Mouse (Mus musculus) heart, embryonic 10.5 days (tissue): ENCODE data around the gene Trpv5. TPM values are rescaled to one million over a fixed set of nuclear protein-coding genes. Genes with fewer than 3 reads are reported as not detected.

ENCODE experiments used
- DNase-seq: peaks from one replicate; pipeline ENCODE4 v3.0.0-alpha.2; 2017; ENCODE audit warnings: low spot score
- H3K27ac ChIP-seq: fragments of 300-500 bp; sonication (generic); 2 replicates; pipeline ENCODE4 v1.5.1; 2016; ENCODE audit warnings: mild to moderate bottlenecking
- H3K27me3 ChIP-seq: fragments of 300-500 bp; sonication (generic); 2 replicates; pipeline ENCODE4 v1.6.1; 2016; ENCODE audit warnings: mild to moderate bottlenecking; ENCODE audit not compliant: poor library complexity, insufficient read depth, severe bottlenecking
- H3K36me3 ChIP-seq: fragments of 300-500 bp; sonication (generic); 2 replicates; pipeline ENCODE4 v1.6.1; 2016; ENCODE audit warnings: mild to moderate bottlenecking, moderate library complexity
- H3K4me1 ChIP-seq: fragments of 300-500 bp; sonication (generic); 2 replicates; pipeline ENCODE4 v1.6.1; 2016; ENCODE audit warnings: mild to moderate bottlenecking
- H3K4me3 ChIP-seq: fragments of 300-500 bp; sonication (generic); 2 replicates; pipeline ENCODE4 v1.5.1; 2016; ENCODE audit warnings: mild to moderate bottlenecking, moderate library complexity
- H3K9me3 ChIP-seq: fragments of 300-500 bp; sonication (generic); 2 replicates; pipeline ENCODE4 v1.6.1; 2016; ENCODE audit warnings: mild to moderate bottlenecking, moderate library complexity
- WGBS: fragments of 180-500 bp; shearing (Covaris S2); methylation state at CpG from one replicate; pipeline ENCODE4 v1.1.7; 2016; 5-methylcytosine and 5-hydroxymethylcytosine counted together
- polyA plus RNA-seq: library from polyadenylated mRNA; unstranded; fragments of >200 nt; fragmentation: Nextera tagmentation; extraction: Ambion mirVana; gene quantifications from 2 replicates; pipeline ENCODE4 v1.2.1, GENCODE M21; 2016

Trpv5 gene
- polyA plus RNA-seq, 1 experiment from 2014 or later = not detected

GRCm38 (mm10) chr6:41604401-41605050, 76.0 kb downstream of the Trpv5 start:
- peak overlapping the region; percentile 93 for H3K27ac ChIP-seq
- no peak for DNase-seq
- H3K36me3 ChIP-seq = no peaks in the 10 kb centered on the region
- peak overlapping the region; percentile 75 for H3K4me3 ChIP-seq
- WGBS = 1% methylated on average over 23 of the region's 23 CpGs
- H3K4me1 ChIP-seq = peaks cover 9% of the 10 kb centered on the region; the same call in 1 of the 2 replicates
- no peaks in the 10 kb centered on the region for H3K9me3 ChIP-seq
- peaks cover 24% of the 10 kb centered on the region for H3K27me3 ChIP-seq

Other genes with a start within 250 kb of the Trpv5 start
- gene Gm10334, start 234.6 kb downstream of the Trpv5 start, polyA plus RNA-seq = not detected in 2 replicates
- not detected in 2 replicates for gene Prss1, start 221.8 kb downstream of the Trpv5 start, polyA plus RNA-seq
- not detected in 2 replicates for gene Prss2, start 159.0 kb downstream of the Trpv5 start, polyA plus RNA-seq
- gene Ephb6, start 75.3 kb downstream of the Trpv5 start, polyA plus RNA-seq = 5.1 and 6.2 TPM in 2 replicates
- gene Trpv6, start 44.4 kb downstream of the Trpv5 start, polyA plus RNA-seq = 0.11 and 0.41 TPM in 2 replicates
- not detected in 2 replicates for gene Llcfc1, start 3.7 kb upstream of the Trpv5 start, polyA plus RNA-seq
- 21.0 and 28.3 TPM in 2 replicates for gene Kel, start 23.6 kb upstream of the Trpv5 start, polyA plus RNA-seq
- gene Olfr459, start 94.4 kb upstream of the Trpv5 start, polyA plus RNA-seq = not detected in 2 replicates
- not detected in 2 replicates for gene Pip, start 166.8 kb upstream of the Trpv5 start, polyA plus RNA-seq
- gene Sval2, start 172.2 kb upstream of the Trpv5 start, polyA plus RNA-seq = not detected in 2 replicates